9 mouse cellular contexts compared by ENCODE assay signal in the genomic region with DNA sequence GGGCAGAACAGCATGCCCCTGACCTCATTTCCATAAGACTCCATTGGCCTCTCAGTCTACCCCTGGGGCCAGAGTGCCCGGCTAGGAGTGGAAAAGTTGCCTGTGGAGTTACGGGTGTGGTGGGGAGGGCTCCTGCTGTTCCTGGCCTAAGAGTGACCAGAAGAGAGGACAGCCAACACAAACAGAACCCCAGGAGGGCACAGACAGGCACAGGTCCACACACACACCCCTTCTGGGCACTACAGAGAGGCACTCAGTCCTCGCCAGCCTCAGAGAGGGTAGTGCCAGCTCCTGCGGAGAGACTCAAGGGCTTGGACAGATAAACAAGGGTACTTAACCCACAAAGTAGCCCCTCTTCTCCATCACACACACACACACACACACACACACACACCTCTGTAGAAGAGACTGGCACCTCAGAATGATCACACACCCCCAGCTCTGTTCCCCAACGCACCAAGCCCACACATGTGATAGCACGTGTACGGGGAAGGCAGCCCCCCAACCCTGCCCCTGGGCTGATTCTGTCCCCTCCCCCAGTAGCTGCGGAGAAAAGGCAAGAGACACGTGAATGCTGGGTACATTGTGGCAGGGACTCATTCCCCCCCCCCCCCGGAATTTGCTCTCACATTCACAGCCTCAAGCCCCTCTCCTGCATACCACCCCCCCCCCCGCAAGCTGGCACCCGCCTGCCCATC. TPM values are rescaled to one million over a fixed set of nuclear protein-coding genes. Genes with fewer than 3 reads are reported as not detected.
A peak's percentile ranks its signal among the peaks of the same experiment; 100 is the strongest.
DNase-seq lines count a peak whose midpoint lies in the region; ATAC-seq and TF ChIP-seq lines count a peak whose summit lies in the region.
"Had no signal": no experiment of that assay in that cellular context is flagged by ENCODE, and none has a peak within 500 bp of the region (broad histone marks: within the 10 kb centered on the region; RNA-seq: fewer than 3 reads in every experiment).

No protein-coding gene starts in this region.

- ATAC-seq in stomach, embryonic 16.5 days (ENCODE audit: insufficient read depth, low FRiP score) = no peak
- no peak for ATAC-seq in stomach, postnatal 0 days (ENCODE audit: low FRiP score, low TSS enrichment)
- no peak for ATAC-seq in limb, embryonic 13.5 days (ENCODE audit: low FRiP score, low read depth)
- ATAC-seq in megakaryocyte, adult 5-6 weeks (ENCODE audit: poor library complexity, severe bottlenecking) = no peak

- H3K9ac ChIP-seq in stomach, embryonic 16.5 days (ENCODE audit: low read length) = no peak overlapping the region
- no peak overlapping the region for H3K9ac ChIP-seq in stomach, postnatal 0 days (ENCODE audit: low read length)
- no peak overlapping the region for H3K9ac ChIP-seq in limb, embryonic 13.5 days

- 8% methylated on average over 10 of the region's 12 CpGs for WGBS in stomach, embryonic 16.5 days
- WGBS in stomach, postnatal 0 days = 14% methylated on average over 10 of the region's 12 CpGs
- WGBS in hindbrain, embryonic 10.5 days = under 1% methylated on average over 12 of the region's 12 CpGs
- WGBS in limb, embryonic 13.5 days = 4% methylated on average over 11 of the region's 12 CpGs
- WGBS in small intestine, adult 2 months = 13% methylated on average over 10 of the region's 12 CpGs

- no peaks in the 10 kb centered on the region for H3K9me3 ChIP-seq in stomach, embryonic 16.5 days (replicated peaks; ENCODE audit: control insufficient read depth, low read length)
- H3K9me3 ChIP-seq in stomach, postnatal 0 days (ENCODE audit: control insufficient read depth, low read length) = no peaks in the 10 kb centered on the region
- no peaks in the 10 kb centered on the region for H3K9me3 ChIP-seq in hindbrain, embryonic 10.5 days
- H3K9me3 ChIP-seq in limb, embryonic 13.5 days = no peaks in the 10 kb centered on the region

- DNase-seq in stomach, postnatal 0 days (ENCODE audit: low spot score) = no peak
- DNase-seq in hindbrain, embryonic 10.5 days (ENCODE audit: low spot score) = no peak
- DNase-seq in T-cell, adult 2 months (ENCODE audit: low spot score) = no peak
- DNase-seq in left cerebral cortex, adult 8-10 months (ENCODE audit: low spot score in 2 of 2) = no peak

- no peak for TF ChIP-seq CTCF in stomach, postnatal 0 days (IDR thresholded peaks at IDR 0.05; ENCODE audit: low read depth)
- TF ChIP-seq CTCF in small intestine, adult 2 months (IDR thresholded peaks at IDR 0.05; ENCODE audit: extremely low read depth, insufficient read length, insufficient replicate concordance, low read depth, low read length) = no peak

- H3K4me1 ChIP-seq in stomach, embryonic 16.5 days (ENCODE audit: control insufficient read depth, insufficient read depth, low read length) = peaks cover 7% of the 10 kb centered on the region; the same call in 1 of the 2 replicates
- H3K4me1 ChIP-seq in stomach, postnatal 0 days (replicated peaks; ENCODE audit: control insufficient read depth, insufficient read depth) = peaks cover 4% of the 10 kb centered on the region; the same call in 1 of the 2 replicates
- H3K4me1 ChIP-seq in hindbrain, embryonic 10.5 days (replicated peaks) = peaks cover 43% of the 10 kb centered on the region
- peaks cover 16% of the 10 kb centered on the region for H3K4me1 ChIP-seq in limb, embryonic 13.5 days
- peaks cover 22% of the 10 kb centered on the region for H3K4me1 ChIP-seq in small intestine, adult 2 months (ENCODE audit: control insufficient read depth, insufficient read depth, insufficient read length, low read length)

- no peak overlapping the region for H3K27ac ChIP-seq in stomach, embryonic 16.5 days (ENCODE audit: low read length)
- no peak overlapping the region for H3K27ac ChIP-seq in stomach, postnatal 0 days (replicated peaks)
- no peak overlapping the region for H3K27ac ChIP-seq in hindbrain, embryonic 10.5 days
- H3K27ac ChIP-seq in limb, embryonic 13.5 days = no peak overlapping the region
- no peak overlapping the region for H3K27ac ChIP-seq in small intestine, adult 2 months (ENCODE audit: insufficient read depth, low read depth, low read length)

- peaks cover 57% of the 10 kb centered on the region for H3K27me3 ChIP-seq in stomach, embryonic 16.5 days (ENCODE audit: control insufficient read depth, insufficient read depth, low read length)
- peaks cover 3% of the 10 kb centered on the region; the same call in 1 of the 2 replicates for H3K27me3 ChIP-seq in stomach, postnatal 0 days (ENCODE audit: control insufficient read depth, insufficient read depth, low read length)
- peaks cover 100% of the 10 kb centered on the region for H3K27me3 ChIP-seq in hindbrain, embryonic 10.5 days (ENCODE audit: insufficient read depth, poor library complexity, severe bottlenecking)
- peaks cover 91% of the 10 kb centered on the region for H3K27me3 ChIP-seq in limb, embryonic 13.5 days
- H3K27me3 ChIP-seq in small intestine, adult 2 months (ENCODE audit: control insufficient read depth, insufficient read depth, low read length) = no peaks in the 10 kb centered on the region; the same call in 1 of the 2 replicates

- peak overlapping the region; percentile 97; the same call in 1 of the 2 replicates for H3K4me2 ChIP-seq in stomach, embryonic 16.5 days (ENCODE audit: low read depth, low read length)
- H3K4me2 ChIP-seq in stomach, postnatal 0 days (replicated peaks; ENCODE audit: low read depth) = no peak overlapping the region
- H3K4me2 ChIP-seq in limb, embryonic 13.5 days (replicated peaks) = peak overlapping the region; percentile 93

- no peak for TF ChIP-seq EP300 in stomach, postnatal 0 days (optimal IDR thresholded peaks at IDR 0.05)

- no peak for TF ChIP-seq POLR2A in small intestine, adult 2 months (IDR thresholded peaks at IDR 0.05; ENCODE audit: low read depth, low read length)

- no peak overlapping the region for H3K4me3 ChIP-seq in stomach, embryonic 16.5 days (replicated peaks; ENCODE audit: low read length)
- H3K4me3 ChIP-seq in stomach, postnatal 0 days (ENCODE audit: low read depth, low read length) = no peak overlapping the region
- peak overlapping the region; percentile 64 for H3K4me3 ChIP-seq in hindbrain, embryonic 10.5 days
- H3K4me3 ChIP-seq in limb, embryonic 13.5 days = no peak overlapping the region
- peak overlapping the region; percentile 86 for H3K4me3 ChIP-seq in small intestine, adult 2 months (ENCODE audit: low read depth, low read length)

- H3K36me3 ChIP-seq in stomach, embryonic 16.5 days (ENCODE audit: control insufficient read depth, insufficient read depth, low read length) = no peaks in the 10 kb centered on the region
- no peaks in the 10 kb centered on the region for H3K36me3 ChIP-seq in stomach, postnatal 0 days (ENCODE audit: control insufficient read depth, insufficient read depth, low read length)
- H3K36me3 ChIP-seq in hindbrain, embryonic 10.5 days = no peaks in the 10 kb centered on the region
- H3K36me3 ChIP-seq in limb, embryonic 13.5 days = no peaks in the 10 kb centered on the region
- peaks cover 10% of the 10 kb centered on the region for H3K36me3 ChIP-seq in small intestine, adult 2 months (ENCODE audit: control insufficient read depth, insufficient read depth, low read length)

RNA-seq across cellular contexts. Expression of a gene that starts 0.7 kb away (rescaled TPM):
- 18.7 and 20.3 TPM in 2 replicates for polyA plus RNA-seq in stomach, embryonic 16.5 days (2015; fragmentation: Nextera tagmentation; extraction: Ambion mirVana)
- 6.9 and 7.0 TPM in 2 replicates for polyA plus RNA-seq in stomach, postnatal 0 days (2015; fragmentation: Nextera tagmentation; extraction: Ambion mirVana)
- 1.0 and 1.3 TPM in 2 replicates for polyA plus RNA-seq in hindbrain, embryonic 10.5 days (2016; fragmentation: Nextera tagmentation; extraction: Ambion mirVana)
- polyA plus RNA-seq in limb, embryonic 13.5 days (2015; fragmentation: Nextera tagmentation; extraction: Ambion mirVana) = 1.5 and 1.9 TPM in 2 replicates
- polyA plus RNA-seq in small intestine, adult 2 months (2012; rRNA removed) = 86.8 and 270 TPM in 2 replicates
- total RNA-seq in left cerebral cortex, adult 8-10 months (2022) = 100 to 1,000 TPM; 502 to 655 (median 573) TPM
- not detected in 2 replicates for total RNA-seq in megakaryocyte, adult 5-6 weeks (2015)
- total RNA-seq in megakaryocyte, adult 5-6 weeks (2017) = not detected in 2 replicates

RNA-seq across cellular contexts. Expression of a gene that starts 10.6 kb away (rescaled TPM):
- 43.9 and 51.8 TPM in 2 replicates for polyA plus RNA-seq in stomach, embryonic 16.5 days (2015; fragmentation: Nextera tagmentation; extraction: Ambion mirVana)
- 24.9 TPM in 2 replicates for polyA plus RNA-seq in stomach, postnatal 0 days (2015; fragmentation: Nextera tagmentation; extraction: Ambion mirVana)
- polyA plus RNA-seq in hindbrain, embryonic 10.5 days (2016; fragmentation: Nextera tagmentation; extraction: Ambion mirVana) = 55.5 and 57.8 TPM in 2 replicates
- polyA plus RNA-seq in limb, embryonic 13.5 days (2015; fragmentation: Nextera tagmentation; extraction: Ambion mirVana) = 41.9 and 43.2 TPM in 2 replicates
- 47.0 and 76.5 TPM in 2 replicates for polyA plus RNA-seq in small intestine, adult 2 months (2012; rRNA removed)
- 10 to 100 TPM; 35.7 to 40.8 (median 38.3) TPM for total RNA-seq in left cerebral cortex, adult 8-10 months (2022)
- 24.0 and 28.5 TPM in 2 replicates for total RNA-seq in megakaryocyte, adult 5-6 weeks (2015)
- total RNA-seq in megakaryocyte, adult 5-6 weeks (2017) = 36.0 and 39.9 TPM in 2 replicates

RNA-seq across cellular contexts. Expression of a gene that starts 18.1 kb away (rescaled TPM):
- polyA plus RNA-seq in stomach, embryonic 16.5 days (2015; fragmentation: Nextera tagmentation; extraction: Ambion mirVana) = 0.06 TPM in 1 of 2 replicates, not detected in the other
- polyA plus RNA-seq in stomach, postnatal 0 days (2015; fragmentation: Nextera tagmentation; extraction: Ambion mirVana) = 0.02 and 0.08 TPM in 2 replicates
- polyA plus RNA-seq in hindbrain, embryonic 10.5 days (2016; fragmentation: Nextera tagmentation; extraction: Ambion mirVana) = 0.07 and 0.13 TPM in 2 replicates
- polyA plus RNA-seq in limb, embryonic 13.5 days (2015; fragmentation: Nextera tagmentation; extraction: Ambion mirVana) = not detected in 2 replicates
- 0.11 and 0.13 TPM in 2 replicates for polyA plus RNA-seq in small intestine, adult 2 months (2012; rRNA removed)
- 10 to 100 TPM; 54.9 to 63.3 (median 60.4) TPM for total RNA-seq in left cerebral cortex, adult 8-10 months (2022)
- not detected in 2 replicates for total RNA-seq in megakaryocyte, adult 5-6 weeks (2015)
- total RNA-seq in megakaryocyte, adult 5-6 weeks (2017) = not detected in 2 replicates

RNA-seq across cellular contexts. Expression of a gene that starts 36.1 kb away (rescaled TPM):
- polyA plus RNA-seq in stomach, embryonic 16.5 days (2015; fragmentation: Nextera tagmentation; extraction: Ambion mirVana) = 0.57 and 9.3 TPM in 2 replicates
- polyA plus RNA-seq in stomach, postnatal 0 days (2015; fragmentation: Nextera tagmentation; extraction: Ambion mirVana) = 0.13 and 0.38 TPM in 2 replicates
- polyA plus RNA-seq in hindbrain, embryonic 10.5 days (2016; fragmentation: Nextera tagmentation; extraction: Ambion mirVana) = 0.17 and 0.29 TPM in 2 replicates
- 11.3 and 12.9 TPM in 2 replicates for polyA plus RNA-seq in limb, embryonic 13.5 days (2015; fragmentation: Nextera tagmentation; extraction: Ambion mirVana)
- polyA plus RNA-seq in small intestine, adult 2 months (2012; rRNA removed) = 0.24 and 0.42 TPM in 2 replicates
- total RNA-seq in left cerebral cortex, adult 8-10 months (2022) = 10 to 100 TPM in 2 of 4 experiments, 1 to 10 TPM in 2; 8.2 to 16.6 (median 12.1) TPM
- total RNA-seq in megakaryocyte, adult 5-6 weeks (2015) = not detected in 2 replicates
- total RNA-seq in megakaryocyte, adult 5-6 weeks (2017) = not detected in 2 replicates

RNA-seq across cellular contexts. Expression of a gene that starts 38.7 kb away (rescaled TPM):
- polyA plus RNA-seq in stomach, embryonic 16.5 days (2015; fragmentation: Nextera tagmentation; extraction: Ambion mirVana) = 0.15 TPM in 1 of 2 replicates, not detected in the other
- polyA plus RNA-seq in stomach, postnatal 0 days (2015; fragmentation: Nextera tagmentation; extraction: Ambion mirVana) = not detected in 2 replicates
- polyA plus RNA-seq in hindbrain, embryonic 10.5 days (2016; fragmentation: Nextera tagmentation; extraction: Ambion mirVana) = 0.65 and 1.2 TPM in 2 replicates
- 1.4 and 1.6 TPM in 2 replicates for polyA plus RNA-seq in limb, embryonic 13.5 days (2015; fragmentation: Nextera tagmentation; extraction: Ambion mirVana)
- polyA plus RNA-seq in small intestine, adult 2 months (2012; rRNA removed) = not detected in 2 replicates
- total RNA-seq in left cerebral cortex, adult 8-10 months (2022) = 1 to 10 TPM in 2 of 4 experiments, under 1 TPM in 2; 0.65 to 1.7 (median 0.96) TPM
- total RNA-seq in megakaryocyte, adult 5-6 weeks (2015) = not detected in 2 replicates
- total RNA-seq in megakaryocyte, adult 5-6 weeks (2017) = not detected in 2 replicates
- total RNA-seq: layer of hippocampus, postnatal 10 days had no signal

Comparison
In these comparisons a context has a peak if more than half of its experiments do, and no peak if none do; other contexts are left out.
1. H3K4me3 ChIP-seq: peak in hindbrain, embryonic 10.5 days (single experiment) and small intestine, adult 2 months (single experiment); none in stomach, embryonic 16.5 days (single experiment), stomach, postnatal 0 days (single experiment) and limb, embryonic 13.5 days (single experiment).